Mouse (Mus musculus) pancreas, adult 10 weeks (tissue): Measurements from ENCODE around the gene Atp5g2. TPM values are rescaled to one million over a fixed set of nuclear protein-coding genes. Genes with fewer than 3 reads are reported as not detected.

Experiments used
- polyA plus RNA-seq: library from polyadenylated mRNA; stranded (reverse); fragments of 350-450 nt; fragmentation: Illumina TruSeq; extraction: RNeasy Lipid Tissue Mini Kit (QIAGEN cat#74804); gene quantifications from one replicate; pipeline ENCODE4 v1.2.3, GENCODE M21; 2015; ENCODE audit warnings: low read depth, low replicate concordance; ENCODE audit not compliant: insufficient read depth

Atp5g2 gene
- polyA plus RNA-seq, result 69.4 TPM

GRCm38 (mm10) chr15:102672215-102673071, at the start of gene Atp5g2:
Gene Atp5g2, minus strand, starts transcription at chr15:102672352.

DNA sequence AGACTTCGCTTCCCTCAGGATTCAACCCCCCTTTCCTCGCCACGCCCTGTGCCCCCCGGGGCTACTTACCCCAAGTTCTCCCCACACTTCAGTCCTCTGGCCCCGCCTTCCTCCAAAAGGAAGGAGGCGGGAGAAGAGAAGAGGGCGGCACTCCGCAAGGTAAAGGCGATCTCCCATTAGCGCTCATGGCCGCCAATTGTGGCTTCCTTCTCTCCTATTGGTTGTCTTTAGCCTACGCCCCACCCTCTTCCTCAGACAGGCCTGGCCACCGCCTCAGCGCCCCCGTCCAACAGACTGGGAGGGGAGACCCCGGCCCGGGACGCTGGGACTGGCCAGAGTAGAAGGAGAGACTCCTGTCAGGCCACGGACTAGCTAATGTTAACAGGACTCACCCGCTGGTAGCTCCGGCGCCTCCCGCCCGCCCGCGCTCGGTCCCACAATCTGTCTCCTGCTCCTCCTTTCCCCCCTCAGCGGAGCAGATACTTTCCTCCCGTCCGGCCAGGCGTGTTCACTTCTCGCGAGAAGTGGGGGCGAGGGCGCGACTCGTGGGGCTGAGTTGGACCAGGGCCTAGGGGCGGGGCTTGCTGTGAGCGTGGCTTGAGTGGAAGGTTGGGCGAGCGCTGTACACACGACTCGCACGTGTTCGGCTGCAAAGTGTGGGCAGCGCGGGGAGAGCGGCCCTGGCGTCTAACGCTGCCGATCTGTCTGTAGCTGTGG, 47.0 kb downstream of the Atp5g2 start, which contains the start of the genes Gm28047 and Atf7:
Gene Gm28047, minus strand, starts transcription at position 98 of the 717 bp plus-strand sequence.
Gene Atf7, minus strand, starts transcription at position 495 of the 717 bp plus-strand sequence.

Other genes starting within 250 kb of the Atp5g2 start
- 1.3 TPM for gene Amhr2, start 227.0 kb downstream of the Atp5g2 start, polyA plus RNA-seq
- 31.0 TPM for gene Prr13, start 213.3 kb downstream of the Atp5g2 start, polyA plus RNA-seq
- gene Pcbp2, start 201.8 kb downstream of the Atp5g2 start, polyA plus RNA-seq, result 149 TPM
- gene Gm10337, start 168.6 kb downstream of the Atp5g2 start, polyA plus RNA-seq, result not detected
- 5.1 TPM for gene Map3k12, start 155.3 kb downstream of the Atp5g2 start, polyA plus RNA-seq
- gene Tarbp2, start 154.2 kb downstream of the Atp5g2 start, polyA plus RNA-seq, result 11.7 TPM
- 7.2 TPM for gene Npff, start 147.4 kb downstream of the Atp5g2 start, polyA plus RNA-seq
- gene Gm28047, start 47.3 kb downstream of the Atp5g2 start, polyA plus RNA-seq, result not detected
- 26.4 TPM for gene Atf7, start 46.9 kb downstream of the Atp5g2 start, polyA plus RNA-seq
- gene Calcoco1, start 49.8 kb upstream of the Atp5g2 start, polyA plus RNA-seq, result 18.2 TPM
- gene Hoxc13, start 248.8 kb upstream of the Atp5g2 start, polyA plus RNA-seq, result not detected